Mouse (Mus musculus): ENCODE data around the gene Rbm20.

- TF ChIP-seq CTCF (IDR thresholded peaks at IDR 0.05; ENCODE audit: low read depth), result peak; percentile 99
- TF ChIP-seq EP300 (optimal IDR thresholded peaks at IDR 0.05), result no peak
Observed at GRCm38 (mm10) chr19:53648802-53649236, 28.3 kb upstream of the Rbm20 start.

Measured in stomach, postnatal 0 days (tissue).